Mouse (Mus musculus): Measurements from ENCODE around the gene Gdpd5.

DNA sequence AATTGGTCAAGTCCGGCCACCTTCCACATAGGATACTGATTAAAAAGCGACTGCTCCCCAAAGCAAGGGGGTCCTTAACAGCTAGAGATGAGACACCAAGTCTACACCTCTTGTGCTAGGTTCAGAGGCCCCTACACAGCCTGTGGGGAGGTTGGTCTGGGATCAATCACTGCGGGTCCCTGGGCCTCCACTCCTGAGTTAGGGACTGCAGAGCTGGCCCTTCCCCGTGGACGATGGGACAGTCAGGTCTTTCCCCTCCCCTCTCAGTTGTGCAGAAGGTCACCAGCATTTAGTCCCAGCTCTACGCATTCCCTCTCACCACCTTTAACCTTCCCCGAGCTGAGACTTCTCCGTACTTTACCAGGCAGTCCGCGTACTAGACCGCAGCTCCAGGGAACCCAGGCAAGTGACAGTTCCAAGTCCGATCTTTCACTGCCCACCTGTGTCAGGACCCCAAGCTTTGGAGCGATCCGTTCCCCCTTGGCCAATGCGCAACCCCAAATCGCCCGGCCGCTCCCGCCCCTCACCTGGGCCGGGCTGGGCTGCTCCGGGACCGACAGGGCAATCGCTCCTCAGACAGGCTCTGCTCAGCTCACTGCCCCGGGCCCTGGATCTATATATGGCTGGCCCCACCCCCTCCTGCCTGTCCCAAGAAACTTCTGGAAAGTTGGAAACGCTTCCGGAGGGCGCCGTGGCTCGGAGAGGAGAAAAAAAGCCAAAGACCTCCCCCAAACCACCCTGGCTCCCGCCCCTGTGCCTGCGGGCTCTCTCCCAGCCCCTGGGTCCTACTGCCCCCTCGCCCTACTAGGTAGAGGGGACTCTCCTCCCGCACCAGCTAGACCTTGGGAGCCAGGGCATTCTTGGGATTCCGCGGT lies 28.5 kb upstream of the Gdpd5 start, which contains the start of gene Serpinh1:
- TF ChIP-seq CTCF (IDR thresholded peaks at IDR 0.05; ENCODE audit: borderline replicate concordance, control insufficient read depth, extremely low read depth, insufficient read depth, low read length, poor library complexity) (no peak), POLR2A (IDR thresholded peaks at IDR 0.05; ENCODE audit: control insufficient read depth, extremely low read depth, insufficient read depth, low read length, poor library complexity) (no peak)
